10 mouse cellular contexts compared by ENCODE assay signal in genomic region chr2:25639890-25640289, GRCm38 (mm10). TPM values are rescaled to one million over a fixed set of nuclear protein-coding genes. Genes with fewer than 3 reads are reported as not detected.
DNase-seq lines count a peak whose midpoint lies in the region; ATAC-seq and TF ChIP-seq lines count a peak whose summit lies in the region.
"Had no signal": no experiment of that assay in that cellular context is flagged by ENCODE, and none has a peak within 500 bp of the region (broad histone marks: within the 10 kb centered on the region; RNA-seq: fewer than 3 reads in every experiment).

No protein-coding gene starts in this region.

- in situ Hi-C loops in Patski (cut with MboI; ENCODE audit: low pct_unique_long_range_greater_than_20kb) = no loop called here

- H3K9ac ChIP-seq in midbrain, embryonic 14.5 days (replicated peaks; ENCODE audit: low read length) = no peak overlapping the region
- no peak overlapping the region for H3K9ac ChIP-seq in midbrain, embryonic 15.5 days
- H3K9ac ChIP-seq in embryonic facial prominence, embryonic 11.5 days (replicated peaks; ENCODE audit: low read length) = no peak overlapping the region
- H3K9ac ChIP-seq: embryonic facial prominence, embryonic 13.5 days had no signal

- H3K9me3 ChIP-seq in midbrain, embryonic 14.5 days (ENCODE audit: control insufficient read depth, low read length) = no peaks in the 10 kb centered on the region
- H3K9me3 ChIP-seq in midbrain, embryonic 15.5 days = no peaks in the 10 kb centered on the region
- no peaks in the 10 kb centered on the region for H3K9me3 ChIP-seq in embryonic facial prominence, embryonic 11.5 days (replicated peaks; ENCODE audit: control insufficient read depth, low read length)
- H3K9me3 ChIP-seq: embryonic facial prominence, embryonic 13.5 days had no signal

- no peak overlapping the region for H3K4me3 ChIP-seq in midbrain, embryonic 14.5 days (replicated peaks; ENCODE audit: low read depth, low read length)
- H3K4me3 ChIP-seq in midbrain, embryonic 15.5 days = no peak overlapping the region
- no peak overlapping the region for H3K4me3 ChIP-seq in embryonic facial prominence, embryonic 11.5 days (ENCODE audit: low read depth, low read length)
- H3K4me3 ChIP-seq: embryonic facial prominence, embryonic 13.5 days had no signal

- POLR2A ChIA-PET in Patski (lab: Charles Lee) = interaction anchor here (0.6 kb wide), 1 partner anchor 363 kb away, joined by 5 read pairs; no protein-coding TSS in a partner anchor

- CTCF ChIA-PET in Patski (lab: Charles Lee) = no interaction called here

- peak; percentile 35 to 71 for DNase-seq in heart, postnatal 10 days
- no peak for DNase-seq in heart, adult 8-10 months (ENCODE audit: low spot score)
- peak; percentile 70 for DNase-seq in midbrain, embryonic 14.5 days
- no peak for DNase-seq in Patski (ENCODE audit: low read depth, low spot score)
- peak; percentile 68 for DNase-seq in embryonic facial prominence, embryonic 11.5 days (ENCODE audit: low spot score)
- peak; percentile 70 for DNase-seq in retina, embryonic 14.5 days (ENCODE audit: low spot score)
- DNase-seq in heart, adult 11 months = no peak

- no peaks in the 10 kb centered on the region for H3K27me3 ChIP-seq in midbrain, embryonic 14.5 days (ENCODE audit: control insufficient read depth, insufficient read depth, low read length)
- H3K27me3 ChIP-seq in midbrain, embryonic 15.5 days (replicated peaks) = no peaks in the 10 kb centered on the region
- peaks cover 11% of the 10 kb centered on the region for H3K27me3 ChIP-seq in Patski
- H3K27me3 ChIP-seq in embryonic facial prominence, embryonic 11.5 days (ENCODE audit: control insufficient read depth, insufficient read depth, low read length) = no peaks in the 10 kb centered on the region
- H3K27me3 ChIP-seq: embryonic facial prominence, embryonic 13.5 days had no signal

- no peaks in the 10 kb centered on the region for H3K4me1 ChIP-seq in midbrain, embryonic 14.5 days (ENCODE audit: control insufficient read depth, insufficient read depth, low read length)
- H3K4me1 ChIP-seq in midbrain, embryonic 15.5 days = no peaks in the 10 kb centered on the region
- no peaks in the 10 kb centered on the region for H3K4me1 ChIP-seq in embryonic facial prominence, embryonic 11.5 days (ENCODE audit: control insufficient read depth, insufficient read depth, low read length)
- H3K4me1 ChIP-seq: embryonic facial prominence, embryonic 13.5 days had no signal

- ATAC-seq in midbrain, embryonic 14.5 days (ENCODE audit: low FRiP score, low TSS enrichment) = no peak
- ATAC-seq in midbrain, embryonic 15.5 days (replicated peaks) = no peak
- no peak for ATAC-seq in Patski
- no peak for ATAC-seq in embryonic facial prominence, embryonic 11.5 days (replicated peaks; ENCODE audit: insufficient number of reproducible peaks, low FRiP score, low TSS enrichment, low read depth)

- no peak overlapping the region for H3K4me2 ChIP-seq in midbrain, embryonic 14.5 days (ENCODE audit: low read length)
- no peak overlapping the region for H3K4me2 ChIP-seq in midbrain, embryonic 15.5 days
- no peak overlapping the region for H3K4me2 ChIP-seq in embryonic facial prominence, embryonic 11.5 days (ENCODE audit: low read depth, low read length)
- H3K4me2 ChIP-seq: embryonic facial prominence, embryonic 13.5 days had no signal

- WGBS in midbrain, embryonic 14.5 days = 19% methylated on average over 6 of the region's 6 CpGs
- 19% methylated on average over 6 of the region's 6 CpGs for WGBS in midbrain, embryonic 15.5 days
- 15% methylated on average over 6 of the region's 6 CpGs for WGBS in embryonic facial prominence, embryonic 11.5 days

- no peaks in the 10 kb centered on the region for H3K36me3 ChIP-seq in midbrain, embryonic 14.5 days (ENCODE audit: control insufficient read depth, insufficient read depth, low read length)
- no peaks in the 10 kb centered on the region for H3K36me3 ChIP-seq in midbrain, embryonic 15.5 days (replicated peaks)
- H3K36me3 ChIP-seq in embryonic facial prominence, embryonic 11.5 days (replicated peaks; ENCODE audit: control insufficient read depth, insufficient read depth, low read depth, low read length) = no peaks in the 10 kb centered on the region
- H3K36me3 ChIP-seq: embryonic facial prominence, embryonic 13.5 days had no signal

- intact Hi-C loops in heart, postnatal 10 days (cut with DNase I) = no loop called here

- no peak overlapping the region for H3K27ac ChIP-seq in midbrain, embryonic 14.5 days (replicated peaks; ENCODE audit: low read depth, low read length)
- no peak overlapping the region for H3K27ac ChIP-seq in midbrain, embryonic 15.5 days
- H3K27ac ChIP-seq in embryonic facial prominence, embryonic 11.5 days (replicated peaks; ENCODE audit: low read depth, low read length) = no peak overlapping the region
- H3K27ac ChIP-seq: embryonic facial prominence, embryonic 13.5 days had no signal

- TF ChIP-seq CTCF in Patski (IDR thresholded peaks at IDR 0.05) = peak; percentile 60

RNA-seq across cellular contexts. Expression of gene Fcna, which starts 12.1 kb away (rescaled TPM):
- total RNA-seq in heart, postnatal 10 days (2021) = 1 to 10 TPM; 2.7 to 3.7 TPM
- total RNA-seq in heart, adult 8-10 months (2022) = 1 to 10 TPM; 3.4 to 6.0 (median 4.3) TPM
- polyA plus RNA-seq in midbrain, embryonic 14.5 days (2014; fragmentation: Nextera tagmentation; extraction: Ambion mirVana) = 2.8 TPM in 1 of 2 replicates, not detected in the other
- polyA plus RNA-seq in midbrain, embryonic 15.5 days (2015; fragmentation: Nextera tagmentation; extraction: Ambion mirVana) = 3.5 and 4.6 TPM in 2 replicates
- not detected for polyA plus RNA-seq in Patski (2021)
- polyA plus RNA-seq in embryonic facial prominence, embryonic 11.5 days (2014; fragmentation: Nextera tagmentation; extraction: Ambion mirVana) = 0.52 and 0.81 TPM in 2 replicates

RNA-seq across cellular contexts. Expression of gene Lcn8, which starts 13.0 kb away (rescaled TPM):
- 1 to 10 TPM in 1 of 2 experiments, under 1 TPM in 1; 0.99 to 1.0 TPM for total RNA-seq in heart, postnatal 10 days (2021)
- 1 to 10 TPM in 2 of 4 experiments, under 1 TPM in 2; 0.50 to 1.3 (median 0.97) TPM for total RNA-seq in heart, adult 8-10 months (2022)
- not detected in 2 replicates for polyA plus RNA-seq in midbrain, embryonic 14.5 days (2014; fragmentation: Nextera tagmentation; extraction: Ambion mirVana)
- polyA plus RNA-seq in midbrain, embryonic 15.5 days (2015; fragmentation: Nextera tagmentation; extraction: Ambion mirVana) = not detected in 2 replicates
- polyA plus RNA-seq in Patski (2021) = not detected
- not detected in 2 replicates for polyA plus RNA-seq in embryonic facial prominence, embryonic 11.5 days (2014; fragmentation: Nextera tagmentation; extraction: Ambion mirVana)
- total RNA-seq: left cerebral cortex, adult 18-20 months had no signal
- polyA plus RNA-seq: embryonic facial prominence, embryonic 13.5 days had no signal

RNA-seq across cellular contexts. Expression of gene Lcn5, which starts 17.9 kb away (rescaled TPM):
- not detected for total RNA-seq in heart, postnatal 10 days (2021)
- not detected for total RNA-seq in heart, adult 8-10 months (2022)
- not detected in 2 replicates for polyA plus RNA-seq in midbrain, embryonic 14.5 days (2014; fragmentation: Nextera tagmentation; extraction: Ambion mirVana)
- polyA plus RNA-seq in midbrain, embryonic 15.5 days (2015; fragmentation: Nextera tagmentation; extraction: Ambion mirVana) = not detected in 2 replicates
- polyA plus RNA-seq in Patski (2021) = not detected
- not detected in 2 replicates for polyA plus RNA-seq in embryonic facial prominence, embryonic 11.5 days (2014; fragmentation: Nextera tagmentation; extraction: Ambion mirVana)
- total RNA-seq: left cerebral cortex, adult 18-20 months had no signal
- polyA plus RNA-seq: embryonic facial prominence, embryonic 13.5 days had no signal

RNA-seq across cellular contexts. Expression of gene Tmem141, which starts 18.1 kb away (rescaled TPM):
- total RNA-seq in heart, postnatal 10 days (2021) = 10 to 100 TPM; 22.1 to 24.6 TPM
- total RNA-seq in heart, adult 8-10 months (2022) = 10 to 100 TPM; 32.0 to 42.2 (median 38.6) TPM
- polyA plus RNA-seq in midbrain, embryonic 14.5 days (2014; fragmentation: Nextera tagmentation; extraction: Ambion mirVana) = 38.4 and 46.5 TPM in 2 replicates
- 55.4 and 56.4 TPM in 2 replicates for polyA plus RNA-seq in midbrain, embryonic 15.5 days (2015; fragmentation: Nextera tagmentation; extraction: Ambion mirVana)
- polyA plus RNA-seq in Patski (2021) = 17.5 TPM
- polyA plus RNA-seq in embryonic facial prominence, embryonic 11.5 days (2014; fragmentation: Nextera tagmentation; extraction: Ambion mirVana) = 17.5 and 18.7 TPM in 2 replicates

RNA-seq across cellular contexts. Expression of gene Ccdc183, which starts 22.4 kb away (rescaled TPM):
- not detected for total RNA-seq in heart, postnatal 10 days (2021)
- total RNA-seq in heart, adult 8-10 months (2022) = not detected
- 0.28 and 0.33 TPM in 2 replicates for polyA plus RNA-seq in midbrain, embryonic 14.5 days (2014; fragmentation: Nextera tagmentation; extraction: Ambion mirVana)
- 0.18 and 0.28 TPM in 2 replicates for polyA plus RNA-seq in midbrain, embryonic 15.5 days (2015; fragmentation: Nextera tagmentation; extraction: Ambion mirVana)
- 0.36 TPM for polyA plus RNA-seq in Patski (2021)
- polyA plus RNA-seq in embryonic facial prominence, embryonic 11.5 days (2014; fragmentation: Nextera tagmentation; extraction: Ambion mirVana) = 0.15 and 0.18 TPM in 2 replicates
- total RNA-seq: left cerebral cortex, adult 18-20 months had no signal

Comparison
In these comparisons a context has a peak if more than half of its experiments do, and no peak if none do; other contexts are left out.
1. DNase-seq: peak in heart, postnatal 10 days (2 of 2), midbrain, embryonic 14.5 days (single experiment), embryonic facial prominence, embryonic 11.5 days (single experiment) and retina, embryonic 14.5 days (single experiment); none in heart, adult 8-10 months (single experiment), Patski (single experiment) and heart, adult 11 months (single experiment).